Mouse (Mus musculus): ENCODE data around the gene Dync1li1. TPM values are rescaled to one million over a fixed set of nuclear protein-coding genes. Genes with fewer than 3 reads are reported as not detected.

Dync1li1 gene
- polyA plus RNA-seq, 1 experiment, result 41.1 TPM

- no peaks in the 10 kb centered on the region for H3K27me3 ChIP-seq (ENCODE audit: control insufficient read depth, insufficient read depth, insufficient read length)
- H3K36me3 ChIP-seq (ENCODE audit: control insufficient read depth, insufficient read depth), result no peaks in the 10 kb centered on the region
- no peak overlapping the region for H3K4me3 ChIP-seq (ENCODE audit: insufficient read depth, poor library complexity, severe bottlenecking)
- H3K79me3 ChIP-seq (ENCODE audit: low read depth), result no peaks in the 10 kb centered on the region
- H3ac ChIP-seq (ENCODE audit: control insufficient read depth, insufficient read length, low read depth), result no peak overlapping the region
- H3K79me2 ChIP-seq (ENCODE audit: control insufficient read depth, insufficient read depth), result no peaks in the 10 kb centered on the region
- no peak for TF ChIP-seq MYOG (IDR thresholded peaks at IDR 0.05; ENCODE audit: control insufficient read depth, extremely low read depth, insufficient read length)
- TF ChIP-seq MAX (IDR thresholded peaks at IDR 0.05), result no peak
- TF ChIP-seq USF1 (IDR thresholded peaks at IDR 0.05; ENCODE audit: low read depth), result no peak
- no peak for TF ChIP-seq CTCF (IDR thresholded peaks at IDR 0.05; ENCODE audit: control insufficient read depth, insufficient read depth, insufficient read length)
- no peak for TF ChIP-seq MYOD1 (IDR thresholded peaks at IDR 0.05; ENCODE audit: control insufficient read depth, insufficient read length, low read depth)
- no peak for TF ChIP-seq CEBPB (IDR thresholded peaks at IDR 0.05; ENCODE audit: low read depth)
- no peak for TF ChIP-seq FOSL1 (IDR thresholded peaks at IDR 0.05; ENCODE audit: insufficient read depth, low read length, poor library complexity, severe bottlenecking)
Observed at GRCm38 (mm10) chr9:114669011-114669410, 19.6 kb upstream of the Dync1li1 start.

DNA sequence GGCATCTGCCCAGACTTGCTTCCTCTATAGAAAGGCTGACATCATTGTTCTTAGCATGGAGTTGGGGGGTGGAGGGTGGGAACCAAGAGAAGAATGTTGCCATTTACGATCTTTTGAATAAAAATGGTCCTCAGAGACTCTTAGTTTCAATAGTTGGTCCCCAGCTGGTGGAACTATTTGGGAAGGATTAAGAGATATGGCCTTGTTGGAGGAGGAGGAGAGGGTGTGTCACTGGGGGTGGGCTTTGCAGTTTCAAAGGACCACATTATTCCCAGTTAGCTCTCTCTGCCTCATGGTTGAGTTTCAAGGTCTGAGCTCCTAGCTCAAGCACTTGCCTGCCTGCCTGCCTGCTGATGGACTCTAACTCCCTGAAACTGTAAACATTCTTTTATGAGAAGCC is 16.6 kb upstream of the Dync1li1 start:
- Histone ChIP-seq H3K79me3 (ENCODE audit: low read depth) (no peaks in the 10 kb centered on the region), H3K36me3 (ENCODE audit: control insufficient read depth, insufficient read depth) (no peaks in the 10 kb centered on the region)
- no peak for TF ChIP-seq MYOD1 (IDR thresholded peaks at IDR 0.05; ENCODE audit: control insufficient read depth, insufficient read length, low read depth)

GRCm38 (mm10) chr9:114672703-114673561 is 15.7 kb upstream of the Dync1li1 start:
- Histone ChIP-seq H3K36me3 (ENCODE audit: control insufficient read depth, insufficient read depth) (no peaks in the 10 kb centered on the region), H3K4me3 (ENCODE audit: insufficient read depth, poor library complexity, severe bottlenecking) (no peak overlapping the region), H3K79me3 (ENCODE audit: low read depth) (no peaks in the 10 kb centered on the region), H3K79me2 (ENCODE audit: control insufficient read depth, insufficient read depth) (no peaks in the 10 kb centered on the region), H3K27me3 (ENCODE audit: control insufficient read depth, insufficient read depth, insufficient read length) (no peaks in the 10 kb centered on the region), H3ac (ENCODE audit: control insufficient read depth, insufficient read length, low read depth) (no peak overlapping the region)
- no peak for TF ChIP-seq MYOG (IDR thresholded peaks at IDR 0.05; ENCODE audit: control insufficient read depth, extremely low read depth, insufficient read length)
- TF ChIP-seq MAX (IDR thresholded peaks at IDR 0.05), result no peak
- no peak for TF ChIP-seq FOSL1 (IDR thresholded peaks at IDR 0.05; ENCODE audit: insufficient read depth, low read length, poor library complexity, severe bottlenecking)
- TF ChIP-seq CEBPB (IDR thresholded peaks at IDR 0.05; ENCODE audit: low read depth), result peak; percentile 81

More for the DNA sequence above, 16.6 kb upstream of the Dync1li1 start:
- no peaks in the 10 kb centered on the region for H3K27me3 ChIP-seq (ENCODE audit: control insufficient read depth, insufficient read depth, insufficient read length)
- H3ac ChIP-seq (ENCODE audit: control insufficient read depth, insufficient read length, low read depth), result no peak overlapping the region
- H3K79me2 ChIP-seq (ENCODE audit: control insufficient read depth, insufficient read depth), result no peaks in the 10 kb centered on the region
- no peak overlapping the region for H3K4me3 ChIP-seq (ENCODE audit: insufficient read depth, poor library complexity, severe bottlenecking)

DNA sequence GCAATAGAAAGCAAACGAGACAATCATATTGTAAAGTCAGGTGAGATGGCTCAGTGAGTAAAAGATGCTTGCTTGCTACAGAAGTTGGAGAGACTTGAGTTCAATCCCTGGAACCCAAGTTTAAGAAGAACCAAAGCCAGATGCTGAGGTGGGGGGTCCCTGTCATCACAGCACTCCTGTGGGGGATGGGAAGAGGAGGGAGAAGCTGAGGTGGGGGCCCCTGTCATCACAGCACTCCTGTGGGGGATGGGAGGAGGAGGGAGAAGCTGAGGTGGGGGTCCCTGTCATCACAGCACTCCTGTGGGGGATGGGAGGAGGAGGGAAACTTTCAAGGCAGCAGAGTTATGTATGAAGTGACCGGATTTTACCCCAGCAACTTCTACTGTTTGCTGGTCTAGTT is 15.0 kb upstream of the Dync1li1 start:
- H3K4me3 ChIP-seq (ENCODE audit: insufficient read depth, poor library complexity, severe bottlenecking), result no peak overlapping the region

DNA sequence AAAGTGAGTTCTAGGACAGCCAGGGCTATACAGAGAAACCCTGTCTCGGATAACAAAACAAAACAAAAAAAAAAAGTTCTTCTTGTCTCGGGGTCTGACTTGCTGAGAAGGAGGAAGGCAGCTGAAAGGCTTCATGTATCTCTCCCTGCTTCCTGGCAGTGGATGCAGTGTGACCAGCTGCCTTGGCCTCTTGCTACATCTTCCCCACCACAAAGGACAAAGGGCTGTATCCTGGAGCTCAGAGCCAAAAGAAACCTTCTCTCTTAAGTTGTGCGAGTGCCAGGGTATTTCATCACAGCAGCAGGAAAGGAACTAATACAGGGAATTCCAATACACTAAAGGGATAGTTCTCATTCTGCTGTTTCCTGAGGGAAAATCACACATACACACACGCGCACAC is 10.0 kb upstream of the Dync1li1 start:
- H3K79me3 ChIP-seq (ENCODE audit: low read depth), result no peaks in the 10 kb centered on the region
- no peak overlapping the region for H3ac ChIP-seq (ENCODE audit: control insufficient read depth, insufficient read length, low read depth)
- no peaks in the 10 kb centered on the region for H3K79me2 ChIP-seq (ENCODE audit: control insufficient read depth, insufficient read depth)
- H3K27me3 ChIP-seq (ENCODE audit: control insufficient read depth, insufficient read depth, insufficient read length), result no peaks in the 10 kb centered on the region
- TF ChIP-seq MYOG (IDR thresholded peaks at IDR 0.05; ENCODE audit: control insufficient read depth, extremely low read depth, insufficient read length), result no peak
- TF ChIP-seq CEBPB (IDR thresholded peaks at IDR 0.05; ENCODE audit: low read depth), result no peak
- no peak for TF ChIP-seq MAX (IDR thresholded peaks at IDR 0.05)
- TF ChIP-seq FOSL1 (IDR thresholded peaks at IDR 0.05; ENCODE audit: insufficient read depth, low read length, poor library complexity, severe bottlenecking), result no peak
- no peak for TF ChIP-seq MYOD1 (IDR thresholded peaks at IDR 0.05; ENCODE audit: control insufficient read depth, insufficient read length, low read depth)
- no peak for TF ChIP-seq CTCF (IDR thresholded peaks at IDR 0.05; ENCODE audit: control insufficient read depth, insufficient read depth, insufficient read length)
- TF ChIP-seq USF1 (IDR thresholded peaks at IDR 0.05; ENCODE audit: low read depth), result no peak
- H3K4me3 ChIP-seq (ENCODE audit: insufficient read depth, poor library complexity, severe bottlenecking), result no peak overlapping the region
- H3K36me3 ChIP-seq (ENCODE audit: control insufficient read depth, insufficient read depth), result no peaks in the 10 kb centered on the region

More for the DNA sequence above, 15.0 kb upstream of the Dync1li1 start:
- no peaks in the 10 kb centered on the region for H3K79me3 ChIP-seq (ENCODE audit: low read depth)
- no peaks in the 10 kb centered on the region for H3K36me3 ChIP-seq (ENCODE audit: control insufficient read depth, insufficient read depth)
- H3K27me3 ChIP-seq (ENCODE audit: control insufficient read depth, insufficient read depth, insufficient read length), result no peaks in the 10 kb centered on the region
- H3ac ChIP-seq (ENCODE audit: control insufficient read depth, insufficient read length, low read depth), result no peak overlapping the region
- TF ChIP-seq MYOG (IDR thresholded peaks at IDR 0.05; ENCODE audit: control insufficient read depth, extremely low read depth, insufficient read length) (no peak), USF1 (IDR thresholded peaks at IDR 0.05; ENCODE audit: low read depth) (no peak), CTCF (IDR thresholded peaks at IDR 0.05; ENCODE audit: control insufficient read depth, insufficient read depth, insufficient read length) (no peak), MYOD1 (IDR thresholded peaks at IDR 0.05; ENCODE audit: control insufficient read depth, insufficient read length, low read depth) (no peak), CEBPB (IDR thresholded peaks at IDR 0.05; ENCODE audit: low read depth) (no peak), MAX (IDR thresholded peaks at IDR 0.05) (no peak), FOSL1 (IDR thresholded peaks at IDR 0.05; ENCODE audit: insufficient read depth, low read length, poor library complexity, severe bottlenecking) (no peak)
- H3K79me2 ChIP-seq (ENCODE audit: control insufficient read depth, insufficient read depth), result no peaks in the 10 kb centered on the region

DNA sequence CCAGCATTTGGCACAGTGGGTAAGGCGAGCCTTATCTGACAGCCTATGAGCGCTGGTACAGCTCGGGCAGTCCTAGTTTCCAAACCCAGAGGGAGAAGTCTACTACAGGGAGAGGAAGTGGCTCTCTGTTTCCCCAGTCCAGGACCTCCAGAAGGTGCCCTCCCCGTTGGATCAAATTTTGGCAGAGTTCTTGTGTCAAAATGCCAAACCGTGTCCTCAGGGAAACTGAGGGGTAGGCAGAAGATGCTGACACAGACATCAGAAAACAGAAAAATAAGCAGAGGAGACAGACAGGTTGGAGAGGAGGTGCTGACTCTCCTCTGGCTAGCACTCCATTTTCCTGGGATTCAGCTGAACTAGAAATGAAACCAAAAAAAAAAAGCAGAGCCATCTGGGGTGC is 8.6 kb upstream of the Dync1li1 start:
- no peaks in the 10 kb centered on the region for H3K79me2 ChIP-seq (ENCODE audit: control insufficient read depth, insufficient read depth)

More for the DNA sequence above, 8.6 kb upstream of the Dync1li1 start:
- Histone ChIP-seq H3K4me3 (ENCODE audit: insufficient read depth, poor library complexity, severe bottlenecking) (no peak overlapping the region), H3K27me3 (ENCODE audit: control insufficient read depth, insufficient read depth, insufficient read length) (no peaks in the 10 kb centered on the region), H3K79me3 (ENCODE audit: low read depth) (no peaks in the 10 kb centered on the region), H3ac (ENCODE audit: control insufficient read depth, insufficient read length, low read depth) (no peak overlapping the region), H3K36me3 (ENCODE audit: control insufficient read depth, insufficient read depth) (no peaks in the 10 kb centered on the region)
- no peak for TF ChIP-seq MYOG (IDR thresholded peaks at IDR 0.05; ENCODE audit: control insufficient read depth, extremely low read depth, insufficient read length)
- TF ChIP-seq MAX (IDR thresholded peaks at IDR 0.05), result no peak
- TF ChIP-seq MYOD1 (IDR thresholded peaks at IDR 0.05; ENCODE audit: control insufficient read depth, insufficient read length, low read depth), result no peak
- TF ChIP-seq CTCF (IDR thresholded peaks at IDR 0.05; ENCODE audit: control insufficient read depth, insufficient read depth, insufficient read length), result no peak
- TF ChIP-seq FOSL1 (IDR thresholded peaks at IDR 0.05; ENCODE audit: insufficient read depth, low read length, poor library complexity, severe bottlenecking), result no peak
- TF ChIP-seq CEBPB (IDR thresholded peaks at IDR 0.05; ENCODE audit: low read depth), result no peak
- no peak for TF ChIP-seq USF1 (IDR thresholded peaks at IDR 0.05; ENCODE audit: low read depth)

Data from C2C12 (cell line).